Mouse (Mus musculus): Measurements from ENCODE around the gene Actr8. TPM values are rescaled to one million over a fixed set of nuclear protein-coding genes. Genes with fewer than 3 reads are reported as not detected.

The Actr8 gene
- polyA plus RNA-seq, 1 experiment from 2014 or later = 46.7 TPM

DNA sequence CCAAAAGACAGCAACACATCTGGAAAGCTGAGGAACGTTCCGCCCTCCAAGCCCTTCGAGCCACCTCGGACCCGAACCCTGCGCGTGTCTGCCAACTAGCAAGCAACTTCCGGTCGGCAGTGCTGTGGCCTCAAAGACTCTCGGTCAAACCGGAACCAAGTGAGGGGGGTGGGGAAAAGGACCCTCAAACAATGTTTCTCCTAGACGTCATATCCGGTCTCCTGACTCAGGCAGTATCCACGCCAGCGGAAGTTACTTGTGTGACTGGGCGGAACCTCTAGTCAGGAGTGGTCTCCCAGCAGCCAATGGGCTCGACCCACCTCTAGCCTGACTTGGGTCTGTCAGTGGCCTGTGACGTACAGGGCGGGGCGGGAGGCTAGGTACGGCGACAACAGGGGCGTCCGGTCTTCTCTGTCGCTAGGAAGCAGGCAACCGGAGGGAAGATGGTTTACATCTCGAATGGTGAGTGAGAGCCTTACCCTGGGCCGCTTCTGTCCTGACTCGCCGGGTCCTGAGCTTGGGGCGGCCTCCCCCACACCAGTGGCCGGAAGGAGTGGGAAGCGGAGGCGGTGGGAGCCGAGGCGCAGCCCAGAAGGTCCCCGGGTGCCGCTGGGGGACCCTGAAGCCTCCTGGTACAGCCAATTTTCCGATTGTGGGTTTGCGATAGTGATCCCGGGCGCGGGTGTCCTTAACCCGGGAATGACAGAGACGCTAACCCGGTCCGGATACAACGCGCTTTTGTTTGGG lies 9.9 kb upstream of the Actr8 start, which contains the start of gene Selenok:
Gene Selenok, plus strand, starts transcription at position 234 of the 747 bp plus-strand sequence.
- under 1% methylated on average over 49 of the region's 49 CpGs for WGBS
- peaks cover 24% of the 10 kb centered on the region for H3K4me1 ChIP-seq
- H3K4me3 ChIP-seq = peak within 1 kb of the TSS; percentile 84
- H3K27me3 ChIP-seq (replicated peaks) = no peaks in the 10 kb centered on the region
- H3K4me2 ChIP-seq = peak within 1 kb of the TSS; percentile 77
- H3K27ac ChIP-seq (replicated peaks) = peak within 1 kb of the TSS; percentile 81
- ATAC-seq (ENCODE audit: extremely low read depth, insufficient number of reproducible peaks, low FRiP score, low TSS enrichment) = peak; percentile 100
- H3K36me3 ChIP-seq = peaks cover 36% of the 10 kb centered on the region
- no peaks in the 10 kb centered on the region for H3K9me3 ChIP-seq
- H3K9ac ChIP-seq = peak within 1 kb of the TSS; percentile 92

DNA sequence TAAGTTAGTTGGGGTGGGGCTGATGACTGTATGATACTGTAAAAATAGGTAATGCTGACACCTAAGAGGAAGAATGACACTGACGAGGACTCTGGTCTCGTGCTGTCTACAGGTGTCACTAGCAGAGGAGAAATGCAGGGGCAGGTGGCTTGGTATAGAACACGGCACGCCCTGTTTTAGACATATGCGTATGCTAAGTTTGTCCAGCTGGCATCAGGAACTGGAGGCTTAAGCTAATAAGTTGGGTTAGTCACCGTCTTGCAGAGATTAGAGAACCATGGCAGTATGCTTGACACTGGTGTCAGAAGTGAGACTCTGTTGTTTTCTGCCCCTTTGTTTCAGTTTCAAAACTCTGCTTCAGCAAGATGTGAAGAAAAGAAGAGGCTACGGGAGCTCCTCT lies 6.7 kb upstream of the Actr8 start:
- 92% methylated on average over 7 of the region's 7 CpGs for WGBS

GRCm38 (mm10) chr14:29971993-29972392 lies 6.1 kb upstream of the Actr8 start:
- Histone ChIP-seq H3K27ac (replicated peaks) (no peak overlapping the region), H3K27me3 (replicated peaks) (no peaks in the 10 kb centered on the region), H3K36me3 (peaks cover 60% of the 10 kb centered on the region), H3K4me1 (peaks cover 24% of the 10 kb centered on the region), H3K4me2 (no peak overlapping the region), H3K4me3 (no peak overlapping the region), H3K9ac (no peak overlapping the region), H3K9me3 (no peaks in the 10 kb centered on the region)
- no peak for ATAC-seq (ENCODE audit: extremely low read depth, insufficient number of reproducible peaks, low FRiP score, low TSS enrichment)
- 79% methylated on average over 5 of the region's 5 CpGs for WGBS

More for the DNA sequence above, 6.7 kb upstream of the Actr8 start:
- no peaks in the 10 kb centered on the region for H3K9me3 ChIP-seq
- peaks cover 24% of the 10 kb centered on the region for H3K4me1 ChIP-seq
- no peak overlapping the region for H3K4me3 ChIP-seq
- ATAC-seq (ENCODE audit: extremely low read depth, insufficient number of reproducible peaks, low FRiP score, low TSS enrichment) = no peak
- H3K4me2 ChIP-seq = no peak overlapping the region
- no peak overlapping the region for H3K9ac ChIP-seq
- H3K36me3 ChIP-seq = peaks cover 60% of the 10 kb centered on the region
- H3K27me3 ChIP-seq (replicated peaks) = no peaks in the 10 kb centered on the region
- H3K27ac ChIP-seq (replicated peaks) = no peak overlapping the region

- no peak overlapping the region for H3K4me3 ChIP-seq
- H3K27me3 ChIP-seq (replicated peaks) = no peaks in the 10 kb centered on the region
- H3K9me3 ChIP-seq = no peaks in the 10 kb centered on the region
- H3K9ac ChIP-seq = no peak overlapping the region
- H3K27ac ChIP-seq (replicated peaks) = no peak overlapping the region
- 92% methylated on average over 6 of the region's 6 CpGs for WGBS
- no peak overlapping the region for H3K4me2 ChIP-seq
- peaks cover 57% of the 10 kb centered on the region for H3K36me3 ChIP-seq
- ATAC-seq (ENCODE audit: extremely low read depth, insufficient number of reproducible peaks, low FRiP score, low TSS enrichment) = no peak
- peaks cover 10% of the 10 kb centered on the region for H3K4me1 ChIP-seq
Measured at GRCm38 (mm10) chr14:29976927-29977326, 1.2 kb upstream of the Actr8 start.

DNA sequence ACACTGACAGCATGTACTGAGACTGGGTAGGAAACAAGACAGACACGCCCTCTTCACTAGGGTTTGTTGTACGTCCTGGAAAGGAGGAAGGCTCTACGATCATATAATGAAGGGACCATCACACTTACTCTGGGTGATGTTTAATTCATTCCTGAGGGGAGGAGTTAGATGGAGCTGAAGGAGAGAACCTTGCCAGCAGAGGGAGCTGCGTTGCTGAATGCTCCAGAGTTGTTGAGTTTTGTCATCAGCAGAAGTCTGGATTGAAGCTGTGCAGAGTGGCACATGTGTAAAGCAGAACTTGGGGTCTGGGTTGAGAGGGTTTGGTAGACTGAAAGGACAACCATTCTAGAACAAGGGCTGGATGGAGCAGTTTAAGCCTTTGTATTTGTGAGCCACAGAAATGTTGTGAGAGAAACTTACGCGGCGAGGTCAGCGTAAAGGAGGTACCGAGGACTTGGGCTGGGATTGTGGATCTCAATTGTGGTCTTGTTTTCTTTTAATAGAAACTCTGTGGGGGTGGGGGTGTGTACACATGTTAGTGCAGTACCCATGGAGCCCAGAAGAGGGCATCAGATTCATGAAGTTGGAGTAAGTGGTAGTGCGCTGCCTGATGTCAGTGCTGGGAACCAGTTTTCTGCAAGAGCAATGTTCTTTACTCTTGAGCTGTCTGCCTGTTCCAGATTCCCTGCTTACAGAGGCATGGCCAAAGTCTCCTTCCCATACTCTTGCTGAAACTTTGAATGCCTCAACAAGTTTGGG lies 2.5 kb downstream of the Actr8 start:
- H3K4me1 ChIP-seq = peaks cover 10% of the 10 kb centered on the region
- H3K9ac ChIP-seq = no peak overlapping the region
- no peak for ATAC-seq (ENCODE audit: extremely low read depth, insufficient number of reproducible peaks, low FRiP score, low TSS enrichment)
- H3K4me2 ChIP-seq = no peak overlapping the region
- no peaks in the 10 kb centered on the region for H3K9me3 ChIP-seq
- no peaks in the 10 kb centered on the region for H3K27me3 ChIP-seq (replicated peaks)
- 96% methylated on average over 10 of the region's 10 CpGs for WGBS
- H3K4me3 ChIP-seq = no peak overlapping the region
- H3K27ac ChIP-seq (replicated peaks) = no peak overlapping the region
- H3K36me3 ChIP-seq = peaks cover 60% of the 10 kb centered on the region

- H3K27me3 ChIP-seq (replicated peaks) = no peaks in the 10 kb centered on the region
- WGBS = 89% methylated on average over 4 of the region's 4 CpGs
- H3K4me2 ChIP-seq = no peak overlapping the region
- no peak overlapping the region for H3K4me3 ChIP-seq
- H3K9me3 ChIP-seq = no peaks in the 10 kb centered on the region
- H3K9ac ChIP-seq = no peak overlapping the region
- ATAC-seq (ENCODE audit: extremely low read depth, insufficient number of reproducible peaks, low FRiP score, low TSS enrichment) = no peak
- H3K4me1 ChIP-seq = no peaks in the 10 kb centered on the region
- no peak overlapping the region for H3K27ac ChIP-seq (replicated peaks)
- H3K36me3 ChIP-seq = peaks cover 100% of the 10 kb centered on the region
Measured at GRCm38 (mm10) chr14:29986096-29986495, 8.0 kb downstream of the Actr8 start.

DNA sequence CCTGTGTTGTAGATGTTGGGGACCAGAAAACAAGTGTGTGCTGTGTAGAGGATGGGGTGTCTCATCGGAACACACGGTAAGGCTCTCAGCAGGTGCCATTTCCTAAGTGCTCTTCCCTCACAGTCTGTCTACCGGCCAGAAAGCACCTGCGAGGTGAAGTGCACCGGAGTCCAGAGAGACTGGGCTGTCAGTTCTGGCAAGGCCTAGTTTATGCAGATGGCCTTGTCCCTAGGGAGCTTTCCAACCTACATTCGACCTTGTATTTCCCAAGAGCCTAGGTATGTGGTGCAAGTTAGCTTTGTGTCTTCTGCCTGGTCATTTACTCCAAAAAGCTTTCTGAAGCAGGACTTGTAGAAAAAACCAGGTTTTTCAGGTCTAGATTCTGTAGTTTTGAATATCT lies 9.1 kb downstream of the Actr8 start:
- Histone ChIP-seq H3K9ac (no peak overlapping the region), H3K4me3 (no peak overlapping the region), H3K4me2 (no peak overlapping the region), H3K27me3 (replicated peaks) (no peaks in the 10 kb centered on the region), H3K27ac (replicated peaks) (no peak overlapping the region), H3K36me3 (peaks cover 100% of the 10 kb centered on the region), H3K4me1 (no peaks in the 10 kb centered on the region), H3K9me3 (no peaks in the 10 kb centered on the region)
- no peak for ATAC-seq (ENCODE audit: extremely low read depth, insufficient number of reproducible peaks, low FRiP score, low TSS enrichment)
- WGBS = 86% methylated on average over 6 of the region's 6 CpGs

DNA sequence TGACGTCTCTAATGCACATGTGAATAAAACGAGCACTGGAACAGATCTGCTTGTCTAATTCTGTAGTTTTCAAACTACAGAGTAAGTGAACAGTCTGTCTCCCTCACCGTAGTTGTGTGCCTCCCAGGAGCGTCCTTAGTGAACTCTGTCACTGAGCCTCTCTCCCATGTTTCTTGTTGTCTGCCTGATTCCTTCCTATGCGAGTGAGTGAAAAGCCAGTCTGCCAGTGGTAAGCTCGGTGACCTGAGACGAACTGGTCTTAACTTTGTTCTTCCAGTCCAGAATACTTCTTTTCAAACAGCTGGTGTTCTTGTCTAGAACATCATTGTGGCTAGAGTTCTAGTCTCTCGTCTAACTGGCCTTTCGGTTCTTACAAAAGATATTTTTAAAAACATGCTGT lies 9.6 kb downstream of the Actr8 start:
- 86% methylated on average over 9 of the region's 9 CpGs for WGBS
- Histone ChIP-seq H3K36me3 (peaks cover 100% of the 10 kb centered on the region), H3K4me2 (no peak overlapping the region), H3K27ac (replicated peaks) (no peak overlapping the region), H3K4me3 (no peak overlapping the region), H3K27me3 (replicated peaks) (no peaks in the 10 kb centered on the region), H3K4me1 (no peaks in the 10 kb centered on the region), H3K9me3 (no peaks in the 10 kb centered on the region), H3K9ac (no peak overlapping the region)
- ATAC-seq (ENCODE audit: extremely low read depth, insufficient number of reproducible peaks, low FRiP score, low TSS enrichment) = no peak

DNA sequence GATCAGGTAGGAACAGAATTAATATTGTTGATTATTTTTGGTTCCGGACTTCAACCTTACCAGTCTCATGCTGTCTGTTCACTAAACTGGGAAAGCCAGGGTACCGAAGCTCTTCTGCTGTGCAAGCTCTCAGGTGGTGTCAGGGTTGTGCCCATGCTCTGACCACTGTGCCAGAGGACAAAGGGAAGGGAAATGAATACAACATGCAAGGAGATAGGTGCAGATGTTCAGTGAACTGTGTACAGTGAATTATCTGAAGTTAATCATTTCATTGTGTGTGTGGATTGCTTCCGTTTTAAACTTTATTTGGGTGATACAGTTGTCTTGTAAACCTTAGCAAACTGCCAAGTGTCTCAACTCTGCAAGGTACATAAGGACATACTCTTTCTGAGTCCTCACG lies 10.2 kb downstream of the Actr8 start:
- 87% methylated on average over 4 of the region's 4 CpGs for WGBS
- ATAC-seq (ENCODE audit: extremely low read depth, insufficient number of reproducible peaks, low FRiP score, low TSS enrichment) = no peak
- Histone ChIP-seq H3K4me3 (no peak overlapping the region), H3K9me3 (no peaks in the 10 kb centered on the region), H3K27ac (replicated peaks) (no peak overlapping the region), H3K36me3 (peaks cover 100% of the 10 kb centered on the region), H3K4me2 (no peak overlapping the region), H3K9ac (no peak overlapping the region), H3K4me1 (no peaks in the 10 kb centered on the region), H3K27me3 (replicated peaks) (no peaks in the 10 kb centered on the region)

- Histone ChIP-seq H3K36me3 (peaks cover 75% of the 10 kb centered on the region), H3K9ac (no peak overlapping the region), H3K27ac (replicated peaks) (no peak overlapping the region), H3K4me1 (0 out of 2 replicates have a peak, but pooled peaks cover 5% of the 10 kb centered on the region), H3K4me2 (no peak overlapping the region), H3K4me3 (no peak overlapping the region), H3K27me3 (replicated peaks) (no peaks in the 10 kb centered on the region), H3K9me3 (no peaks in the 10 kb centered on the region)
- no peak for ATAC-seq (ENCODE audit: extremely low read depth, insufficient number of reproducible peaks, low FRiP score, low TSS enrichment)
- WGBS = 84% methylated on average over 4 of the region's 4 CpGs
Measured at GRCm38 (mm10) chr14:29994976-29995375, 16.8 kb downstream of the Actr8 start.

DNA sequence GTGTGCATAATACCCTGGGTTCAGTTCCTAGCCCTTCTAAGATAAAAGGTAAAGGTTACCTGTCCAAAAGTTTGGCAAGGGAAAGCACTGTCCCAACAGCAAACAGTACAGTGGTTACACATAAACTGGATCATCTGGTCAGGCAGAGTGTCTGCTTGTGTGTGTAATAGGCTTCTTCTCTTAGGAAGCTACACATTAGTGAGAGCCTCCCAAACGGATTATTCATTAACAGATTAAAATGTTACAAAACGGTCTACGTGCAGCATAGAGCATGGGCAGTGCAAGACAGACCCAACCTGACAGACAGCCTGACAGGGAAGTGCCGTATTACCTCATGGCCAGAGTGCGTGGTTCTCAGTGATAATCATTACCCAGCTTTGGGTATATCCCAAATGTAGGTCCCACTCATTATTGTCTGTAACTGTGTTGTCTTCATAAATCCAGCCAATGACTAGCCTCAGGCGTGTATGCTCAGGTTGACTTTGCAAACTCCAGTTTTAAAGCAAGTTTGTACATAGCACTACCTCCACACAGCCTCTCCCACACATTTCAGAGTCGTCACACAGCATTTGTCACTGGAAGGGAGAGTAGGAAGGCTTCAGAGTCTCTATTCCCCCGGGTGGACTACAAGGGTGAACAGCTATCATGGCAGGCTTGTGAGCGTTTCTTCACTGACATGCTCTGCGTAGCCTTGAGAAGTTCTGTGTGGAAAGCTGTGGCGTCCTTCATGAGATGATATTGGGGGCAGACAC lies 18.0 kb downstream of the Actr8 start:
- Histone ChIP-seq H3K9ac (no peak overlapping the region), H3K4me3 (no peak overlapping the region), H3K27ac (replicated peaks) (no peak overlapping the region), H3K27me3 (replicated peaks) (no peaks in the 10 kb centered on the region), H3K9me3 (no peaks in the 10 kb centered on the region), H3K36me3 (peaks cover 63% of the 10 kb centered on the region), H3K4me1 (0 out of 2 replicates have a peak, but pooled peaks cover 11% of the 10 kb centered on the region), H3K4me2 (no peak overlapping the region)
- no peak for ATAC-seq (ENCODE audit: extremely low read depth, insufficient number of reproducible peaks, low FRiP score, low TSS enrichment)
- WGBS = 86% methylated on average over 11 of the region's 11 CpGs
